Mouse (Mus musculus) neural tube, embryonic 15.5 days (tissue): ENCODE results near the gene Tgfb1i1. TPM values are rescaled to one million over a fixed set of nuclear protein-coding genes. Genes with fewer than 3 reads are reported as not detected.
A peak's percentile ranks its signal among the peaks of the same experiment; 100 is the strongest.

Experiments used
- ATAC-seq: fragments of 200-750 bp; cut with Nextera tagmentation; 2 replicates; pipeline ENCODE4 v1.8.0; 2017; ENCODE audit warnings: mild to moderate bottlenecking, moderate TSS enrichment, moderate library complexity; ENCODE audit not compliant: low FRiP score
- H3K27ac ChIP-seq: fragments of 300-500 bp; sonication (generic); replicated peaks from 2 replicates; pipeline ENCODE4 v1.5.1; 2015; ENCODE audit warnings: mild to moderate bottlenecking, inconsistent platforms
- H3K27me3 ChIP-seq: fragments of 300-500 bp; sonication (generic); replicated peaks from 2 replicates; pipeline ENCODE4 v1.6.1; 2015; ENCODE audit warnings: inconsistent platforms
- H3K36me3 ChIP-seq: fragments of 300-500 bp; sonication (generic); 2 replicates; pipeline ENCODE4 v1.6.1; 2015; ENCODE audit warnings: inconsistent platforms
- H3K4me1 ChIP-seq: fragments of 300-500 bp; sonication (generic); 2 replicates; pipeline ENCODE4 v1.6.1; 2015; ENCODE audit warnings: inconsistent platforms
- H3K4me2 ChIP-seq: fragments of 300-500 bp; sonication (generic); 2 replicates; pipeline ENCODE4 v1.6.1; 2015; ENCODE audit warnings: inconsistent platforms, mild to moderate bottlenecking, moderate library complexity
- H3K4me3 ChIP-seq: fragments of 300-500 bp; sonication (generic); replicated peaks from 2 replicates; pipeline ENCODE4 v1.5.1; 2015; ENCODE audit warnings: mild to moderate bottlenecking, inconsistent platforms
- H3K9ac ChIP-seq: fragments of 300-500 bp; sonication (generic); replicated peaks from 2 replicates; pipeline ENCODE4 v1.6.1; 2015; ENCODE audit warnings: mild to moderate bottlenecking, inconsistent platforms
- H3K9me3 ChIP-seq: fragments of 300-500 bp; sonication (generic); replicated peaks from 2 replicates; pipeline ENCODE4 v1.6.1; 2016; ENCODE audit warnings: inconsistent platforms
- WGBS: fragments of 180-500 bp; shearing (Covaris S2); methylation state at CpG from one replicate; pipeline ENCODE4 v1.1.7; 2015; ENCODE audit warnings: mixed read lengths; 5-methylcytosine and 5-hydroxymethylcytosine counted together
- polyA plus RNA-seq: library from polyadenylated mRNA; unstranded; fragments of >200 nt; fragmentation: Nextera tagmentation; extraction: Ambion mirVana; gene quantifications from 2 replicates; pipeline ENCODE4 v1.2.1, GENCODE M21; 2015

Tgfb1i1 gene
- polyA plus RNA-seq, 1 experiment from 2014 or later = 28.4 TPM

GRCm38 (mm10) chr7:128235481-128235880, 11.1 kb upstream of the Tgfb1i1 start:
- no peak for ATAC-seq
- 93% methylated on average over 1 of the region's 1 CpGs for WGBS

GRCm38 (mm10) chr7:128236426-128236825, 10.2 kb upstream of the Tgfb1i1 start:
- peak overlapping the region; percentile 83 for H3K9ac ChIP-seq
- peaks cover 31% of the 10 kb centered on the region for H3K4me1 ChIP-seq
- 94% methylated on average over 13 of the region's 13 CpGs for WGBS
- peak overlapping the region; percentile 100 for H3K27ac ChIP-seq
- peak overlapping the region; percentile 72 for H3K4me2 ChIP-seq
- peak overlapping the region; percentile 77 for H3K4me3 ChIP-seq
- no peak for ATAC-seq
- no peaks in the 10 kb centered on the region for H3K27me3 ChIP-seq
- no peaks in the 10 kb centered on the region for H3K9me3 ChIP-seq
- peaks cover 14% of the 10 kb centered on the region for H3K36me3 ChIP-seq

More at GRCm38 (mm10) chr7:128235481-128235880, 11.1 kb upstream of the Tgfb1i1 start:
- no peaks in the 10 kb centered on the region for H3K27me3 ChIP-seq
- peaks cover 5% of the 10 kb centered on the region for H3K36me3 ChIP-seq
- no peak overlapping the region for H3K27ac ChIP-seq
- no peaks in the 10 kb centered on the region for H3K9me3 ChIP-seq
- H3K4me3 ChIP-seq = no peak overlapping the region
- H3K4me2 ChIP-seq = no peak overlapping the region
- H3K4me1 ChIP-seq = peaks cover 26% of the 10 kb centered on the region
- no peak overlapping the region for H3K9ac ChIP-seq

GRCm38 (mm10) chr7:128236856-128237592, 9.6 kb upstream of the Tgfb1i1 start, which contains the start of gene Armc5:
Gene Armc5, plus strand, starts transcription at chr7:128237342.
- ATAC-seq = peak; percentile 23; the same call in 1 of the 2 replicates
- H3K4me1 ChIP-seq = peaks cover 31% of the 10 kb centered on the region
- peak within 1 kb of the TSS; percentile 72 for H3K4me2 ChIP-seq
- H3K27ac ChIP-seq = peak within 1 kb of the TSS; percentile 100
- peaks cover 20% of the 10 kb centered on the region for H3K36me3 ChIP-seq
- H3K9me3 ChIP-seq = no peaks in the 10 kb centered on the region
- H3K4me3 ChIP-seq = peak within 1 kb of the TSS; percentile 77
- H3K27me3 ChIP-seq = no peaks in the 10 kb centered on the region
- H3K9ac ChIP-seq = peak within 1 kb of the TSS; percentile 83
- WGBS = 28% methylated on average over 37 of the region's 37 CpGs

- peaks cover 25% of the 10 kb centered on the region for H3K36me3 ChIP-seq
- peak overlapping the region; percentile 100 for H3K27ac ChIP-seq
- H3K4me3 ChIP-seq = peak overlapping the region; percentile 77
- peaks cover 31% of the 10 kb centered on the region for H3K4me1 ChIP-seq
- H3K9me3 ChIP-seq = no peaks in the 10 kb centered on the region
- WGBS = under 1% methylated on average over 25 of the region's 25 CpGs
- no peak for ATAC-seq
- peak overlapping the region; percentile 72 for H3K4me2 ChIP-seq
- peak overlapping the region; percentile 83 for H3K9ac ChIP-seq
- no peaks in the 10 kb centered on the region for H3K27me3 ChIP-seq
These were observed 9.1 kb upstream of the Tgfb1i1 start for GRCm38 (mm10) chr7:128237593-128237926.

- Histone ChIP-seq H3K27ac (peak within 1 kb of the TSS; percentile 100), H3K4me1 (peaks cover 31% of the 10 kb centered on the region), H3K4me3 (peak within 1 kb of the TSS; percentile 77), H3K9ac (peak within 1 kb of the TSS; percentile 83), H3K4me2 (peak within 1 kb of the TSS; percentile 72), H3K27me3 (no peaks in the 10 kb centered on the region), H3K36me3 (peaks cover 31% of the 10 kb centered on the region), H3K9me3 (no peaks in the 10 kb centered on the region)
- ATAC-seq = peak; percentile 94
- WGBS = under 1% methylated on average over 71 of the region's 72 CpGs
These were observed 8.5 kb upstream of the Tgfb1i1 start, which contains the start of gene 9130023H24Rik for GRCm38 (mm10) chr7:128237927-128238778. Gene 9130023H24Rik, minus strand, starts transcription at chr7:128238031.

- no peak for ATAC-seq
- H3K9me3 ChIP-seq = no peaks in the 10 kb centered on the region
- no peaks in the 10 kb centered on the region for H3K27me3 ChIP-seq
- WGBS = 25% methylated on average over 4 of the region's 4 CpGs
- H3K9ac ChIP-seq = no peak overlapping the region
- peak overlapping the region; percentile 77 for H3K4me3 ChIP-seq
- peaks cover 34% of the 10 kb centered on the region for H3K36me3 ChIP-seq
- H3K4me1 ChIP-seq = peaks cover 31% of the 10 kb centered on the region
- H3K4me2 ChIP-seq = peak overlapping the region; percentile 72
- H3K27ac ChIP-seq = peak overlapping the region; percentile 100
These were observed 7.6 kb upstream of the Tgfb1i1 start for GRCm38 (mm10) chr7:128238991-128239390.

GRCm38 (mm10) chr7:128240131-128240784, 6.4 kb upstream of the Tgfb1i1 start:
- Histone ChIP-seq H3K4me2 (no peak overlapping the region), H3K27ac (no peak overlapping the region), H3K4me1 (peaks cover 31% of the 10 kb centered on the region), H3K36me3 (peaks cover 45% of the 10 kb centered on the region), H3K27me3 (no peaks in the 10 kb centered on the region), H3K9me3 (no peaks in the 10 kb centered on the region), H3K4me3 (no peak overlapping the region), H3K9ac (no peak overlapping the region)
- WGBS = 94% methylated on average over 27 of the region's 27 CpGs
- no peak for ATAC-seq

GRCm38 (mm10) chr7:128242331-128242730, 4.3 kb upstream of the Tgfb1i1 start:
- Histone ChIP-seq H3K4me1 (peaks cover 42% of the 10 kb centered on the region), H3K27ac (no peak overlapping the region), H3K27me3 (no peaks in the 10 kb centered on the region), H3K4me3 (no peak overlapping the region), H3K36me3 (peaks cover 45% of the 10 kb centered on the region), H3K4me2 (no peak overlapping the region), H3K9me3 (no peaks in the 10 kb centered on the region), H3K9ac (no peak overlapping the region)
- WGBS = 97% methylated on average over 16 of the region's 16 CpGs
- no peak for ATAC-seq

- Histone ChIP-seq H3K27ac (no peak overlapping the region), H3K4me2 (no peak overlapping the region), H3K9ac (no peak overlapping the region), H3K36me3 (peaks cover 45% of the 10 kb centered on the region), H3K4me3 (no peak overlapping the region), H3K4me1 (peaks cover 36% of the 10 kb centered on the region), H3K9me3 (no peaks in the 10 kb centered on the region), H3K27me3 (no peaks in the 10 kb centered on the region)
- 63% methylated on average over 10 of the region's 10 CpGs for WGBS
- ATAC-seq = no peak
These were observed 2.7 kb upstream of the Tgfb1i1 start for GRCm38 (mm10) chr7:128243921-128244320.

- H3K27ac ChIP-seq = no peak overlapping the region
- H3K27me3 ChIP-seq = no peaks in the 10 kb centered on the region
- no peak for ATAC-seq
- peaks cover 45% of the 10 kb centered on the region for H3K36me3 ChIP-seq
- H3K9me3 ChIP-seq = no peaks in the 10 kb centered on the region
- no peak overlapping the region for H3K4me2 ChIP-seq
- no peak overlapping the region for H3K9ac ChIP-seq
- 86% methylated on average over 18 of the region's 18 CpGs for WGBS
- no peak overlapping the region for H3K4me3 ChIP-seq
- H3K4me1 ChIP-seq = peaks cover 30% of the 10 kb centered on the region
These were observed 2.1 kb upstream of the Tgfb1i1 start for GRCm38 (mm10) chr7:128244410-128245025.

- Histone ChIP-seq H3K27ac (no peak overlapping the region), H3K27me3 (no peaks in the 10 kb centered on the region), H3K4me3 (no peak overlapping the region), H3K36me3 (peaks cover 40% of the 10 kb centered on the region), H3K4me2 (peak overlapping the region; percentile 59; the same call in 1 of the 2 replicates), H3K4me1 (peaks cover 23% of the 10 kb centered on the region), H3K9me3 (no peaks in the 10 kb centered on the region), H3K9ac (0 out of 2 replicates have a peak overlapping the region, but pooled peaks have one; percentile 1)
- WGBS = 88% methylated on average over 4 of the region's 4 CpGs
- ATAC-seq = no peak
These were observed 1.1 kb upstream of the Tgfb1i1 start for GRCm38 (mm10) chr7:128245547-128245946.
